Mouse (Mus musculus) monocyte, adult 59 days (primary cell): ENCODE results near the gene Exosc8. TPM values are rescaled to one million over a fixed set of nuclear protein-coding genes. Genes with fewer than 3 reads are reported as not detected.

ENCODE experiments used
- total RNA-seq, 2 experiments: library from RNA; stranded (reverse); gene quantifications; one replicate each; pipeline ENCODE4 v1.2.4; 2023

The Exosc8 gene
- 10 to 100 TPM; 39.4 to 49.1 TPM for total RNA-seq

GRCm38 (mm10) chr3:54735247-54736046 is at the start of gene Exosc8, which contains the start of gene Alg5:
TSS of gene Exosc8 (minus strand) at chr3:54735393.
TSS of gene Alg5 (plus strand) at chr3:54735539.

GRCm38 (mm10) chr3:54755145-54756041 is 20.2 kb upstream of the Exosc8 start, which contains the start of gene Smad9:
TSS of gene Smad9 (plus strand) at chr3:54755582.

GRCm38 (mm10) chr3:54714253-54714652 is 20.9 kb downstream of the Exosc8 start, which contains the start of gene Gm21958:
TSS of gene Gm21958 (minus strand) at chr3:54714353.

GRCm38 (mm10) chr3:54692202-54693055 is 42.8 kb downstream of the Exosc8 start, which contains the start of gene Supt20:
TSS of gene Supt20 (plus strand) at chr3:54692807.

Other genes with a start within 250 kb of the Exosc8 start
- 10 to 100 TPM; 53.5 to 76.4 TPM for gene Supt20, start 42.6 kb downstream of the Exosc8 start, total RNA-seq
- gene Gm21958, start 21.0 kb downstream of the Exosc8 start, total RNA-seq = not detected
- 10 to 100 TPM; 20.8 to 22.9 TPM for gene Alg5, start 146 bp upstream of the Exosc8 start, total RNA-seq
- gene Smad9, start 20.2 kb upstream of the Exosc8 start, total RNA-seq = not detected
- 10 to 100 TPM; 35.4 to 37.4 TPM for gene Rfxap, start 72.4 kb upstream of the Exosc8 start, total RNA-seq
- gene Sertm1, start 180.5 kb upstream of the Exosc8 start, total RNA-seq = not detected